Mouse (Mus musculus): ENCODE data around the gene Dennd1a. TPM values are rescaled to one million over a fixed set of nuclear protein-coding genes. Genes with fewer than 3 reads are reported as not detected.

Dennd1a gene
- polyA plus RNA-seq, 1 experiment from 2014 or later, result 13.9 TPM

GRCm38 (mm10) chr2:38305152-38305551, 18.0 kb upstream of the Dennd1a start:
- Histone ChIP-seq H3K9ac (ENCODE audit: low read length) (no peak overlapping the region), H3K9me3 (replicated peaks; ENCODE audit: control insufficient read depth, low read length) (no peaks in the 10 kb centered on the region), H3K27ac (ENCODE audit: low read depth, low read length) (no peak overlapping the region), H3K4me1 (ENCODE audit: control insufficient read depth, insufficient read depth, low read length) (peaks cover 3% of the 10 kb centered on the region; the same call in 1 of the 2 replicates), H3K36me3 (ENCODE audit: control insufficient read depth, insufficient read depth, low read length) (no peaks in the 10 kb centered on the region), H3K4me2 (ENCODE audit: low read length) (no peak overlapping the region), H3K4me3 (ENCODE audit: low read depth, low read length) (no peak overlapping the region), H3K27me3 (replicated peaks; ENCODE audit: control insufficient read depth, insufficient read depth, low read length) (no peaks in the 10 kb centered on the region)
- 95% methylated on average over 1 of the region's 1 CpGs for WGBS
- no peak for ATAC-seq
- no peak for DNase-seq (ENCODE audit: low spot score)

DNA sequence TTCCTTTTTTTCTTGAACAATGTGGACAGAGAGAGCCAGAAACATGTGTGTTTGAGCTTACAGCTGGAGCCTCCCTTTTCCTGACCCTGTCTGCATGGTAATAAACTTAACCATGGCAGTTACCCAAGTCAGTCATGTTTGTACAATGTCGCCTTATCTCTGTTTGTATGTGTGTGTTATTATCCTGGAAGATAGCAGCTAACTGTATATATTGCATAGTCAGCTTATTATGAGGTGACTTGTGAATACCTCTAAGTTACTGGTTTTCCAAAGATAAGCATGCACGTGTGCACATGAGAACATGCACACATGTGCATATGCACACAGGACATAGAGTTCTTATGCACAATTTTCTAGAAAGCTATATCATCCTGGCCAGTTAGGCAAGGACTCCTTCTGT, 13.8 kb upstream of the Dennd1a start:
- H3K36me3 ChIP-seq (ENCODE audit: control insufficient read depth, insufficient read depth, low read length), result no peaks in the 10 kb centered on the region
- H3K27me3 ChIP-seq (replicated peaks; ENCODE audit: control insufficient read depth, insufficient read depth, low read length), result no peaks in the 10 kb centered on the region
- DNase-seq (ENCODE audit: low spot score) (no peak), ATAC-seq (no peak)
- WGBS, result 91% methylated on average over 2 of the region's 2 CpGs
- H3K4me3 ChIP-seq (ENCODE audit: low read depth, low read length), result no peak overlapping the region
- peaks cover 3% of the 10 kb centered on the region; the same call in 1 of the 2 replicates for H3K4me1 ChIP-seq (ENCODE audit: control insufficient read depth, insufficient read depth, low read length)
- H3K9ac ChIP-seq (ENCODE audit: low read length), result no peak overlapping the region
- H3K27ac ChIP-seq (ENCODE audit: low read depth, low read length), result no peak overlapping the region
- H3K4me2 ChIP-seq (ENCODE audit: low read length), result no peak overlapping the region
- no peaks in the 10 kb centered on the region for H3K9me3 ChIP-seq (replicated peaks; ENCODE audit: control insufficient read depth, low read length)

GRCm38 (mm10) chr2:38295939-38296338, 8.7 kb upstream of the Dennd1a start:
- no peak overlapping the region for H3K27ac ChIP-seq (ENCODE audit: low read depth, low read length)
- H3K4me2 ChIP-seq (ENCODE audit: low read length), result no peak overlapping the region
- H3K4me3 ChIP-seq (ENCODE audit: low read depth, low read length), result no peak overlapping the region
- DNase-seq (ENCODE audit: low spot score) (no peak), ATAC-seq (no peak)
- H3K36me3 ChIP-seq (ENCODE audit: control insufficient read depth, insufficient read depth, low read length), result no peaks in the 10 kb centered on the region
- H3K27me3 ChIP-seq (replicated peaks; ENCODE audit: control insufficient read depth, insufficient read depth, low read length), result no peaks in the 10 kb centered on the region
- peaks cover 3% of the 10 kb centered on the region; the same call in 1 of the 2 replicates for H3K4me1 ChIP-seq (ENCODE audit: control insufficient read depth, insufficient read depth, low read length)
- H3K9ac ChIP-seq (ENCODE audit: low read length), result no peak overlapping the region
- WGBS, result 92% methylated on average over 4 of the region's 4 CpGs
- no peaks in the 10 kb centered on the region for H3K9me3 ChIP-seq (replicated peaks; ENCODE audit: control insufficient read depth, low read length)

DNA sequence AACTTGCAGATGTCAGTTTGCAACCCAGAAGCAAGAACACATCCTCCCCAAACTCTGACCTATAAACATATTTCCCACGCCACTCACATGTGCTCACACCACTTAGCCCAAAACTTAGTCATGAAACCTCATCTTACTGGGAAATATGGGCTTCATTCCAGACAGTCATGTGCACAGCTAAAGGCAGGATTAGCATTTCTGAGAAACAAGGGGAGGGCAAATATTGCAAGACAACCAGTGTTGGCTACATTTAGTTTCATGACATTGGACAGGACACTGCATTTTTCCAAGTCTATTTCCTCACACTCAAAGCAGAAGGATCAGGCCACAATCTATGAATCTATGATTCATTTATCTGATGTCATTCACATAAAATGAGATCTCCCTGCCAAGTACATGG, 4.3 kb upstream of the Dennd1a start:
- H3K27me3 ChIP-seq (replicated peaks; ENCODE audit: control insufficient read depth, insufficient read depth, low read length), result no peaks in the 10 kb centered on the region
- no peak overlapping the region for H3K9ac ChIP-seq (ENCODE audit: low read length)
- 79% methylated on average over 1 of the region's 1 CpGs for WGBS
- DNase-seq (ENCODE audit: low spot score) (no peak), ATAC-seq (no peak)
- no peaks in the 10 kb centered on the region for H3K9me3 ChIP-seq (replicated peaks; ENCODE audit: control insufficient read depth, low read length)
- no peak overlapping the region for H3K27ac ChIP-seq (ENCODE audit: low read depth, low read length)
- H3K4me3 ChIP-seq (ENCODE audit: low read depth, low read length), result no peak overlapping the region
- no peaks in the 10 kb centered on the region for H3K36me3 ChIP-seq (ENCODE audit: control insufficient read depth, insufficient read depth, low read length)
- 0 out of 2 replicates have a peak, but pooled peaks cover 2% of the 10 kb centered on the region for H3K4me1 ChIP-seq (ENCODE audit: control insufficient read depth, insufficient read depth, low read length)
- no peak overlapping the region for H3K4me2 ChIP-seq (ENCODE audit: low read length)

- Histone ChIP-seq H3K36me3 (ENCODE audit: control insufficient read depth, insufficient read depth, low read length) (no peaks in the 10 kb centered on the region), H3K4me1 (ENCODE audit: control insufficient read depth, insufficient read depth, low read length) (peaks cover 9% of the 10 kb centered on the region; the same call in 1 of the 2 replicates), H3K9me3 (replicated peaks; ENCODE audit: control insufficient read depth, low read length) (no peaks in the 10 kb centered on the region), H3K4me3 (ENCODE audit: low read depth, low read length) (no peak overlapping the region), H3K4me2 (ENCODE audit: low read length) (no peak overlapping the region), H3K27me3 (replicated peaks; ENCODE audit: control insufficient read depth, insufficient read depth, low read length) (no peaks in the 10 kb centered on the region), H3K27ac (ENCODE audit: low read depth, low read length) (no peak overlapping the region), H3K9ac (ENCODE audit: low read length) (no peak overlapping the region)
- ATAC-seq (no peak), DNase-seq (ENCODE audit: low spot score) (no peak)
- 59% methylated on average over 2 of the region's 2 CpGs for WGBS
Measured at GRCm38 (mm10) chr2:38288226-38288625, 1.0 kb upstream of the Dennd1a start.

DNA sequence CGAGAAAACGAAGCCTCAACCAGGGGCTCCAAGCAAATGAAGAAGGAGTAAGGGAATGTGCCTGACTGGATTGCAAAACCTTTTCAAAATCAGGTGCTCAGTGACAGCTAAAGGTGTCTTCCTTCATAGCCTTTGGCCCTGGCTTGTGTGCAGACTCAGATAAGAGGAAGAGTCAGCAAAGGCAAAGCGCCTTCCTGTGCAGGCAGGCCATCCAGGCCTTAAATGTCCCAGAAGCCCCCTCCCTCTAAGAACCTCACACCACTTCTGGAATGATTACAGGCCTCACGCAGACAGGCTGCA, 807 bp downstream of the Dennd1a start:
- peak overlapping the region; percentile 90 for H3K9ac ChIP-seq (ENCODE audit: low read length)
- no peak for ATAC-seq
- peak overlapping the region; percentile 65 for H3K4me2 ChIP-seq (ENCODE audit: low read length)
- DNase-seq (ENCODE audit: low spot score), result no peak
- H3K36me3 ChIP-seq (ENCODE audit: control insufficient read depth, insufficient read depth, low read length), result no peaks in the 10 kb centered on the region
- 12% methylated on average over 4 of the region's 4 CpGs for WGBS
- peaks cover 9% of the 10 kb centered on the region; the same call in 1 of the 2 replicates for H3K4me1 ChIP-seq (ENCODE audit: control insufficient read depth, insufficient read depth, low read length)
- H3K27ac ChIP-seq (ENCODE audit: low read depth, low read length), result peak overlapping the region; percentile 91; the same call in 1 of the 2 replicates
- peak overlapping the region; percentile 86 for H3K4me3 ChIP-seq (ENCODE audit: low read depth, low read length)
- no peaks in the 10 kb centered on the region for H3K9me3 ChIP-seq (replicated peaks; ENCODE audit: control insufficient read depth, low read length)
- no peaks in the 10 kb centered on the region for H3K27me3 ChIP-seq (replicated peaks; ENCODE audit: control insufficient read depth, insufficient read depth, low read length)

- Histone ChIP-seq H3K4me3 (ENCODE audit: low read depth, low read length) (peak overlapping the region; percentile 86), H3K9ac (ENCODE audit: low read length) (peak overlapping the region; percentile 90), H3K27ac (ENCODE audit: low read depth, low read length) (no peak overlapping the region), H3K4me2 (ENCODE audit: low read length) (peak overlapping the region; percentile 65), H3K36me3 (ENCODE audit: control insufficient read depth, insufficient read depth, low read length) (no peaks in the 10 kb centered on the region), H3K4me1 (ENCODE audit: control insufficient read depth, insufficient read depth, low read length) (peaks cover 9% of the 10 kb centered on the region; the same call in 1 of the 2 replicates), H3K9me3 (replicated peaks; ENCODE audit: control insufficient read depth, low read length) (no peaks in the 10 kb centered on the region), H3K27me3 (replicated peaks; ENCODE audit: control insufficient read depth, insufficient read depth, low read length) (no peaks in the 10 kb centered on the region)
- ATAC-seq (no peak), DNase-seq (ENCODE audit: low spot score) (no peak)
- WGBS, result 61% methylated on average over 4 of the region's 4 CpGs
Measured at GRCm38 (mm10) chr2:38285781-38286432, 1.3 kb downstream of the Dennd1a start.

GRCm38 (mm10) chr2:38283961-38284360, 3.2 kb downstream of the Dennd1a start:
- no peak for ATAC-seq
- no peak overlapping the region for H3K4me3 ChIP-seq (ENCODE audit: low read depth, low read length)
- peaks cover 9% of the 10 kb centered on the region; the same call in 1 of the 2 replicates for H3K4me1 ChIP-seq (ENCODE audit: control insufficient read depth, insufficient read depth, low read length)
- 88% methylated on average over 1 of the region's 1 CpGs for WGBS
- H3K27ac ChIP-seq (ENCODE audit: low read depth, low read length), result no peak overlapping the region
- H3K9ac ChIP-seq (ENCODE audit: low read length), result no peak overlapping the region
- no peak overlapping the region for H3K4me2 ChIP-seq (ENCODE audit: low read length)
- DNase-seq (ENCODE audit: low spot score), result no peak
- H3K27me3 ChIP-seq (replicated peaks; ENCODE audit: control insufficient read depth, insufficient read depth, low read length), result no peaks in the 10 kb centered on the region
- H3K9me3 ChIP-seq (replicated peaks; ENCODE audit: control insufficient read depth, low read length), result no peaks in the 10 kb centered on the region
- no peaks in the 10 kb centered on the region for H3K36me3 ChIP-seq (ENCODE audit: control insufficient read depth, insufficient read depth, low read length)

GRCm38 (mm10) chr2:38280376-38280775, 6.8 kb downstream of the Dennd1a start:
- DNase-seq (ENCODE audit: low spot score), result no peak
- no peak overlapping the region for H3K4me2 ChIP-seq (ENCODE audit: low read length)
- no peak for ATAC-seq

More at GRCm38 (mm10) chr2:38280376-38280775, 6.8 kb downstream of the Dennd1a start:
- H3K4me1 ChIP-seq (ENCODE audit: control insufficient read depth, insufficient read depth, low read length), result no peaks in the 10 kb centered on the region
- H3K27ac ChIP-seq (ENCODE audit: low read depth, low read length), result no peak overlapping the region
- H3K36me3 ChIP-seq (ENCODE audit: control insufficient read depth, insufficient read depth, low read length), result no peaks in the 10 kb centered on the region
- H3K9ac ChIP-seq (ENCODE audit: low read length), result no peak overlapping the region
- H3K27me3 ChIP-seq (replicated peaks; ENCODE audit: control insufficient read depth, insufficient read depth, low read length), result no peaks in the 10 kb centered on the region
- H3K9me3 ChIP-seq (replicated peaks; ENCODE audit: control insufficient read depth, low read length), result no peaks in the 10 kb centered on the region
- no peak overlapping the region for H3K4me3 ChIP-seq (ENCODE audit: low read depth, low read length)
